Mouse (Mus musculus): ENCODE data around the gene Wdr1. TPM values are rescaled to one million over a fixed set of nuclear protein-coding genes. Genes with fewer than 3 reads are reported as not detected.

The Wdr1 gene
- total RNA-seq, 2 experiments from 2014 or later: 130 to 138 TPM

- no peak for DNase-seq
Measured at GRCm38 (mm10) chr5:38544423-38545415, 18.3 kb downstream of the Wdr1 start.

GRCm38 (mm10) chr5:38543496-38544217, 19.4 kb downstream of the Wdr1 start:
- no peak for DNase-seq

GRCm38 (mm10) chr5:38541728-38542127, 21.3 kb downstream of the Wdr1 start:
- DNase-seq: no peak

GRCm38 (mm10) chr5:38540898-38541297, 22.1 kb downstream of the Wdr1 start:
- DNase-seq: no peak

GRCm38 (mm10) chr5:38538508-38538907, 24.5 kb downstream of the Wdr1 start:
- no peak for DNase-seq

GRCm38 (mm10) chr5:38537845-38538244, 25.2 kb downstream of the Wdr1 start:
- DNase-seq: peak in 1 of 2 experiments; percentile 14

- DNase-seq: no peak
Measured at GRCm38 (mm10) chr5:38536822-38537221, 26.2 kb downstream of the Wdr1 start.

- peak in 1 of 2 experiments; percentile 16 for DNase-seq
Measured at GRCm38 (mm10) chr5:38532084-38532483, 30.9 kb downstream of the Wdr1 start.

- DNase-seq: no peak
Measured at GRCm38 (mm10) chr5:38529724-38530428, 33.1 kb downstream of the Wdr1 start.

- DNase-seq: no peak
Measured at GRCm38 (mm10) chr5:38522977-38523376, 40.0 kb downstream of the Wdr1 start.

GRCm38 (mm10) chr5:38520838-38521237, 42.2 kb downstream of the Wdr1 start:
- no peak for DNase-seq

- DNase-seq: peak; percentile 31 to 55
Measured at GRCm38 (mm10) chr5:38516267-38516666, 46.8 kb downstream of the Wdr1 start.

GRCm38 (mm10) chr5:38512991-38513390, 50.0 kb downstream of the Wdr1 start:
- no peak for DNase-seq

GRCm38 (mm10) chr5:38509568-38509967, 53.5 kb downstream of the Wdr1 start:
- DNase-seq: no peak

- DNase-seq: no peak
Measured at GRCm38 (mm10) chr5:38505435-38505765, 57.6 kb downstream of the Wdr1 start.

GRCm38 (mm10) chr5:38504747-38505434, 58.1 kb downstream of the Wdr1 start:
- DNase-seq: no peak

GRCm38 (mm10) chr5:38504116-38504515, 58.9 kb downstream of the Wdr1 start:
- peak in 1 of 2 experiments; percentile 29 for DNase-seq

GRCm38 (mm10) chr5:38502992-38503391, 60.0 kb downstream of the Wdr1 start, which contains the start of gene Slc2a9:
Gene Slc2a9, minus strand, starts transcription at chr5:38503143.
- no peak for DNase-seq

GRCm38 (mm10) chr5:38500043-38500442, 63.0 kb downstream of the Wdr1 start:
- DNase-seq: no peak

- DNase-seq: no peak
Measured at GRCm38 (mm10) chr5:38499316-38499811, 63.7 kb downstream of the Wdr1 start.

GRCm38 (mm10) chr5:38498479-38498878, 64.5 kb downstream of the Wdr1 start:
- DNase-seq: no peak

All from adrenal gland, postnatal 36 days (tissue).